Mouse (Mus musculus): ENCODE measurements around the gene Rabif.
"Not testable (repeated sequence)": the region's sequence is repeated elsewhere in the genome, so short reads cannot be mapped to it uniquely, and the experiment has no call there.

Gene Rabif

DNA sequence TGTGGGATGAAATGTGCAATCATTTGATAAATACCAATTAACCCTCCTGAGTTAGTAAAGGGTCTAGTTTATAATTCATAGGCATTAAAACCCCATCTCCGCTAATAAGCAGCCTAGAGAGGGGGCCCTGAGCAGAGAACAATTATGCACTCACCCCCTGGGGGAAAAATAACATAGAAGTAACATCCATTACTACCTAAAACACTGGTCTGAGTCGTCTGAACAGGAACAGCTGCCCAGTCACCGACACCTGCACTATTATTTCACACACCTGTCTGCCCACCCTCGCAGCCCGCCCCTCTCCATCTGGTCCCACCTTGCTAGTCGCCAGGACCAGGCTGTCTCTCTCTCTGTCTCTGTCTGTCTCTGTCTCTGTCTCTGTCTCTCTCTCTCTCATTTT lies 18.1 kb downstream of the Rabif start:
- no peak for DNase-seq (ENCODE audit: low read depth in 2 of 2, low spot score in 2 of 2)

- no peak for DNase-seq (ENCODE audit: low read depth in 2 of 2, low spot score in 2 of 2)
These were observed 18.9 kb downstream of the Rabif start for GRCm38 (mm10) chr1:134513312-134513860.

GRCm38 (mm10) chr1:134513876-134514590 lies 19.6 kb downstream of the Rabif start:
- DNase-seq (ENCODE audit: low read depth in 2 of 2, low spot score in 2 of 2), result no peak

GRCm38 (mm10) chr1:134515891-134516290 lies 21.4 kb downstream of the Rabif start:
- DNase-seq (ENCODE audit: low read depth in 2 of 2, low spot score in 2 of 2), result no peak

DNA sequence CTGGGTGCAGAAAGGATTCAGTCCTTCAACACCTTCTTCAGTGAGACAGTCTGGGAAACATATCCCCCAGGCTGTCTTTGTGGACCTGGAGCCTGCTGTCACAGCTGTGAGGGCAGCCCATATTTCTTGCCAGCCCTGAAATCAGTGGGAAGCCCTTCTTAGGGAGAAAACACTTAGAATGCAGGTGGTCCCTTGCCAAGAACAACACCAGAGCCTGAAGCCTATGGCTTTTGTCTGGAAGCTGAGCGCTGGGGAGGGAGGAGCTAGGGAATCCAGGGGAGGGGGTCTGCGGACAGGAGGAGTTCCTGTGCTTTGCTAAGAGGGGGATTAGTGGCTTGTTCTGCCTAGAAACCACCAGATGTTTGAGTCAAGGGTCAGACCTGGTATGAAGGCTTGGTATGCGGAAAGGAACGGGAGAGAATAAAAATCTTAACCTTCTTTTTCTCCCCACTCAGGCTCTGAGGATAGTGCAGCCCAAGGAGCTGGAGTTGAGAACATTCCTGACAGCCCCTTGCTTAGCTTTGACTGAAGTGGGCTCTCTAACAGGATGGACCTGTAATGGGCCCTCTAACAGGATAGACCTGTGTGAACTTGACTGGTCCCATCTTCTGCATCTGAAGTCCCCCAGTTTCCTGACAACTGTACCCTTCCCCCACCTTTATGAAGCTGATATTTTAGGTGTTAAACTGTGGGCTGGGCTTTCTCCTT lies 22.2 kb downstream of the Rabif start:
- no peak for DNase-seq (ENCODE audit: low read depth in 2 of 2, low spot score in 2 of 2)

DNA sequence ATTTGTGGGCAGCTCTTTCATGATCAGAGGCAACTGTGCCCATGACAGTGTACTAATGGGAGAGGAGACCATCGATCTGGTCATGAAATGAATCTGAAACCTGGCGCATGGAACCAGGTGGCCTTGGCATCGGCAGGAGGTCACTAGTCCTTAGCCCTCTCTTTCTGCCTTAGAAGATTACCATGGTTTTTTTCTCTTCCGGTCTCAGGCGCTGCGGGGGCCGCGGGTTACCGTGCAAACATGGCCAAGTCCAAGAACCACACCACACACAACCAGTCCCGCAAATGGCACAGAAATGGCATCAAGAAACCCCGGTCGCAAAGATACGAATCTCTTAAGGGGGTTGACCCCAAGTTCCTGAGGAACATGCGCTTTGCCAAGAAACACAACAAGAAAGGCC lies 23.4 kb downstream of the Rabif start:
- not testable (repeated sequence) for DNase-seq (ENCODE audit: low read depth in 2 of 2, low spot score in 2 of 2)

DNA sequence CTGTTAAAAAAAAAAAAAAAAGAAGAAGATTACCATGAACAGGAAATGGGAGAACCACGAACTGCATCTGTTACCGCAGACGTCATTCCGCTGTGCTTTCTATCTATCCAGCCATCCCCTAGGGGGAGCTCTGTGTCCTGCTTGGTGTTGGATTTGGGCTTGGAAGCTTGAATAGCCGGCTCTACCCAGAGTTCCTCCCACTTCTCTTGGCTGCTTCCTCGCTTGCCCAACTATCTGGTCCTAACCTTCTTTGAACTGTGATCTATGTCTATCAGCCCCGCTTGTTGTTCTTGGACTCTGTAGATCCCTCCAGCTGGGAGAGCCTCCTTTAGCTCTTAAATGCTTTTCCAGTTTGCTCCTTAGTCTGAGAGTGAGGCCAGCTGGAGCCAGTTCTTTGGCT lies 24.2 kb downstream of the Rabif start:
- peak; percentile 46 to 74 for DNase-seq (ENCODE audit: low read depth in 2 of 2, low spot score in 2 of 2)

GRCm38 (mm10) chr1:134519201-134519600 lies 24.8 kb downstream of the Rabif start:
- DNase-seq (ENCODE audit: low read depth in 2 of 2, low spot score in 2 of 2), result not testable (repeated sequence)

DNA sequence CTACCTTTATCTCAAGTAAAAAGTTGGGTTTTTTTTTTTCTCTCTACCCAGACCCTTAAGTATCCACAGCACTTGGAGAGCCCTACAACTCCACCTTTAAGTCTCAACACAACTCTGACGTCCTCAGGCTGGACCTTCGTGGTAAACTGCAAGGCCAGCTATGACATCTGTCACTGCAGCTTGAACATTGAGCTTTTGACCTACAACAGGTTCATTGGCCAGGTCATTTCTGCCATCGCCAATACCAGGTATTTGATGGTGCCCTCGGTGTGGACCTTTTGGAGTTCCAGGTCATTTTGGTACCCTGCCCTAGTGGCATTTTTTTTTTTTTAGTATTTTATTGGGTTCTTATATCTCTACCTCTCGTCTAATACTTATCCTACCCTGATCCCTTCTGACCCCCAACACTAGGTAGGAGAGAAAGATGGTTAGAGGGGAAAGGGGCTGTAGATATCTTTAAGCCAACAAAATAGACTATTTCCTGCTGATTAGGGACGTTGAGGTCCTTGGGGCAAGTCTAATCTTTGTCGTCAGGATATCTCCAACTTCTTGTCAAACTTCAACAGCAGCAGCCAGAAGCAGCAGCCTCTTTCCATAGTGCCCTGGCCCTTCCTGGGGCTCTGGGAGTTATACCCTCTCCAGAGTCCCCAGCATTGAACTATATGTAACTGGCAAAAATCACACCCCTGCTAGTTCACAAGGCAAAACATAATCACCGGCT lies 25.7 kb downstream of the Rabif start:
- DNase-seq (ENCODE audit: low read depth in 2 of 2, low spot score in 2 of 2), result no peak

- DNase-seq (ENCODE audit: low read depth in 2 of 2, low spot score in 2 of 2), result no peak
These were observed 26.7 kb downstream of the Rabif start for GRCm38 (mm10) chr1:134521163-134521562.

GRCm38 (mm10) chr1:134522325-134522724 lies 27.9 kb downstream of the Rabif start:
- no peak for DNase-seq (ENCODE audit: low read depth in 2 of 2, low spot score in 2 of 2)

- peak; percentile 34 to 58 for DNase-seq (ENCODE audit: low read depth in 2 of 2, low spot score in 2 of 2)
These were observed 30.0 kb downstream of the Rabif start for GRCm38 (mm10) chr1:134524424-134524823.

GRCm38 (mm10) chr1:134525015-134525414 lies 30.6 kb downstream of the Rabif start:
- DNase-seq (ENCODE audit: low read depth in 2 of 2, low spot score in 2 of 2), result no peak

DNA sequence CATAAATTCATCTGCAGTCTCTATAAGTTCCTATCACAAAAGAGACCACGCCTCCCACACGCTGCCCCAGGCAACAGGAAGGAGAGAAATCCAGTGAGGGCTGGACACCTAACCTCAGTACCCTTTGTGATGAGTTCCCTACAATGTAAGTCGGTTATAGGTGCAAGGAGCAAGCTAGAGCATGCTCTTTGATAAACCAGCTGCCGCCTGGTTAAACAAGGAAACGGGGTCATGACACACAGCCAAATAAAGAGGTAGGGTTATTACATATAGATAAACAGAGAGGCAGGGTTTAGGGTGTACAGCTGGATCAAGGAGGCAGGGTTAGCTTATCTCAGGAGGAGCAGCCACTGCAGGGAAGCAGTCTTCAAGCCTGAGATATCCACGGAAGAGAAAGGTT lies 32.3 kb downstream of the Rabif start:
- no peak for DNase-seq (ENCODE audit: low read depth in 2 of 2, low spot score in 2 of 2)

DNA sequence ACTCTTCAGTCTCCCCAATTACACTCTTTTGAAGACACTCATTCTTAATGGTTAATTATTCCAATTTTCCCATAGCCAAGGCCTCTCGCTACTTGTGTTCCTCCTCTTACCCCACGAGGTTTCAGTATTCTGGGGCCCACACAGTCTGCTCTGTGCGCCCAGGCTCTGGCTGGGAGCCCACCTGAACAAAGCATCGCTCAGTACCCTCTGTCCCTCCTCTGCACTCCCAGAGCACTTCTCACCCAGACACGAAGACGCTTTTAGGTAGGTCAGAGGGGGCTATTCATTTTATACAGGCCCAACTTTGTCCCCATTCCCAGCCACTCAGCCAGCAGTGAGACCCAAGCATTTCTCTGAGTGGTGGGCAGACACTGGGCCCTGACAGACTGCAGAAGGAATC lies 36.2 kb downstream of the Rabif start:
- no peak for DNase-seq (ENCODE audit: low read depth in 2 of 2, low spot score in 2 of 2)

DNA sequence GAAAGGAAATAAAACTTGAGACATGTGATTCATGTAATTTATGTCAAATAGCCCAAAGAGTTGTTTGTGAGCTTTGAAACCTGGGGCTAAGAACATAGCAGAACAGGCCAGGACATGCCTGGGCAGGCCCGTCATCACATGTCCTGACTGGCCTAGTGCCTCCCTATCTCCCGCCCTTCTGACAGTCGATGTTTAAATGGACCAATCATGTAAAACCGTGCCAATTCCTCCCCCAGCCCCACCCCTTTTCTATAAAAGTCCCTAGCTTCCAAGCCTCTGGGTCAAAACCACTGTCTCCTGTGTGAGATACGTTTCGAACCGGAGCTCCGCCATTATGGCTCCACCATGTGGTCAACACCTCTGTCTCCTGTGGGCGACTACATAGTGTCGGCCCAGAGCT lies 39.3 kb downstream of the Rabif start:
- not testable (repeated sequence) for DNase-seq (ENCODE audit: low read depth in 2 of 2, low spot score in 2 of 2)

GRCm38 (mm10) chr1:134535054-134535453 lies 40.6 kb downstream of the Rabif start:
- DNase-seq (ENCODE audit: low read depth in 2 of 2, low spot score in 2 of 2), result no peak

- no peak for DNase-seq (ENCODE audit: low read depth in 2 of 2, low spot score in 2 of 2)
These were observed 41.1 kb downstream of the Rabif start for GRCm38 (mm10) chr1:134535513-134535912.

DNA sequence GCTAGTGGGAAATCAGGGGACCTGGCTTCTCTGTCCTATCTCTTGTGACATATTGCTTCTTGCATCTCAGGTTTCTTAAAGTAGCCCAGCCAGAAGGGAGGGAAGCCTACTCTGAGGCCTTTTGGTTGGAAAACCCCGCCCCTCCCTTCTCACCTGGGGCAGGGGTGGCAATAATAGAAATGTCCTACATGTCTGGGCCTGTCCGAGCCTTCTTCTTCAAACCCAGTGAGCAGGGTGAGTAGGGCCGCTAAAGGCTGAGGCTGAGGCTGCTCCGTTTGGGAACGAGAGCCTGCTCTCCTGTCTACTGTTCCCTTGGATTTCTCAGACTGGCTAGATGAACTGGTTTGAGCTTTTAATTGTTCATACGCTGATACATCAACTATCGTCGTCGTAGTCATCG lies 46.2 kb downstream of the Rabif start:
- no peak for DNase-seq (ENCODE audit: low read depth in 2 of 2, low spot score in 2 of 2)

GRCm38 (mm10) chr1:134548231-134548630 lies 53.8 kb downstream of the Rabif start:
- DNase-seq (ENCODE audit: low read depth in 2 of 2, low spot score in 2 of 2), result no peak

- DNase-seq (ENCODE audit: low read depth in 2 of 2, low spot score in 2 of 2), result no peak
These were observed 55.2 kb downstream of the Rabif start, which contains the start of gene Mgat4e for GRCm38 (mm10) chr1:134549632-134550132. Gene Mgat4e (minus strand): TSS chr1:134549682.
